Mouse (Mus musculus) heart, adult 2 months (tissue): Measurements from ENCODE around the gene Mxra7.

Source experiments
- CTCF ChIP-seq: fragments of 200-600 bp; IDR thresholded peaks from 2 replicates; pipeline ENCODE4 v1.8.1; 2022; ENCODE audit warnings: antibody characterized with exemption, mild to moderate bottlenecking, moderate library complexity
- POLR2A ChIP-seq: fragments of 200-500 bp; IDR thresholded peaks from 2 replicates; pipeline ENCODE4 v1.6.1; 2011; ENCODE audit warnings: mild to moderate bottlenecking, low read depth, low read length, control low read depth; ENCODE audit not compliant: insufficient read depth

DNA sequence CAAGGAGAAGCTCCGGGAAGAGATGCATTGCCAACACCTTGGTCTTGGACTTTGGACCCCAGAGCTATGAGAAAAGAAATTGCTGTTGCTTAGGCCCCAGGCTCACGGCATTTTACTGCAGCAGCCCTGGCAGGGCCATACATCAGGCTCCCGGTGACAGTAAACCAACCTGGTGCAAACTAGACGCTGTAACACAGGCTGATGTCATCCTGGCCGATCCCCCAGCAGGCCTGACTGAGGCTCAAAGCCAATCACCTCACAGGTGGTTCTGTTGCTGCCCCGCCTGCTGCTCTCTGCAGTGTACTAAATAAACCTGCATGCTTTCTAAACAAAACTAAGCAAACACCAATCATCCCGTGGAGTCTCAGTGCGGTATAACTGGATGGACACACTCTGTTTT is 9.1 kb downstream of the Mxra7 start:
- no peak for TF ChIP-seq CTCF
- no peak for TF ChIP-seq POLR2A
